Mouse (Mus musculus) spleen, postnatal 10 days (tissue): ENCODE measurements around the gene Pde1c.
A peak's percentile ranks its signal among the peaks of the same experiment; 100 is the strongest.
"Not testable (repeated sequence)": the region's sequence is repeated elsewhere in the genome, so short reads cannot be mapped to it uniquely, and the experiment has no call there.

Experiments used
- DNase-seq, 2 experiments: peaks; one replicate each; pipeline ENCODE4 v3.0.0; 2021 to 2022; ENCODE audit warnings: low spot score in 2 of 2

Pde1c gene

DNA sequence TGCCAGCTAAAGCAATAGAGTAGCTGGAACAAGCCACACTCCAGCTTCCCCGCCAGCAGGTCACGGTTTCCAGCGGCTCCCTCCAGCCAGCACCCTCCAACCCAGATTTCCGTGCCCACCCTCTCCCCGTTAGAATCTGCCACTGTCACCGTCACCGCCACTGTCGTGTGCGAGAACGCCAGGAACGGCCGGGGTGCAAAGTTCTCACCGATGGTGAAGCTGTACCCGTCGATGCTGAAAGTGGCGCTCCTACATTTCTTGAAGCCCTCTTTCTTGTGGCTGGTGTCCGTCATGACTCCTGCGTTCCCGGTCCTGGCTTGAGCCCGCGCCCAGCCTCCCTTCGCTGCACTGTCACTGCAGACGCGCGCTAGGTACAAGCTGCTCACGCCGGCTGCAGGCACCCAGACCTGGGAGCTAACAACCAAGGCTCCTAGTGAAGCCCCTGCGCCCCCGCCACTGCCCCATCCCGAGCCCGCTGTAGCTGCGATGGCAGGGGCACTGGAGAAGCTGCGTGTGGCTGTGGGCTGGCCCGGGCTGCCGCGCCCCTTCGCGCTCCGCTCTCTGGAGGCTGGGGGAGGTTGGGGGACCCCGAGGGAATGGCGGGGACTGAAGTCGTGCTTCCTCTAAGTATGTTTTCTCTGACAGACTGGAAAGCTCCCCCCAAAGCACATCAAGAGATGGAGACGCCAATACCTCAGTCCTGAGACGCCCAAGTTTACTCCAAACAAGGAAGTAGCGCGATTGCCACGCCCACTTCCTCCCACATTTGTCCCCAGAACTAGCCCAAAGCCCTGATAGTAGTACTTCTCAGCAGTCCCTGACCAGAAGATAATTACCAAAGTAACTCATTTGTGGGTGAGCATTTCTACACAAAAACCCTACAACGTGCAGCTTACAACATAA lies at the start of gene Pde1c:
Gene Pde1c, minus strand, starts transcription at position 634 of the 903 bp plus-strand sequence.
- DNase-seq, result peak; percentile 7 to 47

DNA sequence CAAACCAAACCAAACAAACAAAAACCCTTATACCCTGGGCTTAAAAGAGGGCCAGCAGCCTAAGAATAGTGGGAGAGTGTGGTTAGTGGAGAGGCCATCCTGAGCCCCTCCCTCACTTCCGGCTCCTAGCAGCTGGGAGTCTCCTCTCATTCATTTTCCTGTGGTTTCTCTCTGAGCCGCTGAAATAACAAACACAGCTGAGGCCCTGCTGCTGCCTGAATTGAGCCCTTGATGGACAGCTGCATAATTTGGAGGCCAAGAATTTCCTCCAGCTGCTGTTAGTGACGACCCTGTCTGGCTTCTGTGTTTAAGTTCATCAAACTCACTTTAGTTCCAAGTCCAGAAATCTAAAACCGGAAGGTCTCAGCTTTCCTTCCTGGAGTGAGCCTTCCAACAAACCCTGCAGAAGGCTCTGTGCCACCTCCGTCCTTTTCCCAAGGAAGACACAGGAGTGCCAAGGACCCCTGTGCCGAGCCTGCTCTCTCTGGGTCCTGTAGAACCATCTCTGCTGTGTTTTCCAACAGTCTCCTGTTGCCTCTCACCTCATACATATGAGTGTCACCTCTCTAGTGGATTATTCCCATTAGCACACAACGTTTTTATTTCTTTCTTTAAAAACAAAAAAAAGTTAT lies 48.2 kb upstream of the Pde1c start:
- no peak for DNase-seq

DNA sequence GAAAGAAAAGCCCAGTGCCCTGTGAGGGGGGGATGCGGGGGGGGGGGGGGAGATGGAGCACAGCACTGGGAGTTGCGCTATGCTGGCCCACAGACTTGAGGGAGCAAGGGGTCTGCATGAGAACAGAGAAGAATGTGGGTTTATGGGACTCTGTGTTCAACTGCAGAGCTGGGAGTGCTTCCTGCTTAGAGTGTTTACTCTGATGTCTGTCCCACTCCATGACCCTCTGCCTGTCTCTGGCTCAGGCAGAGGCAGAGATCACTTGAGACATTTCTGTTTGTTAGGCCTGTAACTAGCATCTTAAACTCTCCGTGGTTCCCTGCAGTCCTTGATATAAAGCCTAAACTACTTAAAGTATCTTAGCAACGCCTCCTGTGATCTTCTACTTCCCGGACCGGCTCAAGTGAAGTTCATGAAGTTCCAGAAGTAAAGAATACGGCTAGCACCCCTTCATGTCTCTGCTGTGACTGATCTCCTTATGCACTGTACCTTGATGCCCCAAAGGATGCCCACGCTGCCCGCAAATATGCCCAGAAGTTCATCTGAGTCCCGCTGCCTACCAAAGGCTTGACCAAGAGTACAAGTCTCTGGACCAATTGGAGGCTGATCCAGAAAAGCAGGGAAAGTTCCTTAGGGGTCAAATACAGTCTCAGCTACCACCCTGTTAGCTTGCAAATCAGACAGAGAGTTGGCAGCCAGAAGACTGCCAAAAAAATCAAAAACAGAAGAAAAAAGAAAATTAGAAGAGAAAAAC lies 47.5 kb upstream of the Pde1c start:
- DNase-seq, result no peak

DNA sequence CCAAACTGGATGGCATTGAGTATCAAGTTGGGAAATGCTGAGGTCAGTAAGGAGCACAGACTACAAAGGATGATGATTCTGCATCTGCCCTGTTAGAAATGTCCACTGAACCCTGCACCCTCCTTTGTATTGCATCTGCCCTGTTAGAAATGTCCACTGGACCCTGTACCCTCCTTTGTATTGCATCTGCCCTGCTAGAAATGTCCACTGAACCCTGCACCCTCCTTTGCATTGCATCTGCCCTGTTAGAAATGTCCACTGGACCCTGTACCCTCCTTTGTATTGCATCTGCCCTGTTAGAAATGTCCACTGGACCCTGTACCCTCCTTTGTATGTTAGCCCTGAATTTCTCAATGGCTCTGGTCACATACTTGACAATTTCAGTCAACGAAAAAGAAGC lies 40.6 kb upstream of the Pde1c start:
- DNase-seq, result not testable (repeated sequence)

DNA sequence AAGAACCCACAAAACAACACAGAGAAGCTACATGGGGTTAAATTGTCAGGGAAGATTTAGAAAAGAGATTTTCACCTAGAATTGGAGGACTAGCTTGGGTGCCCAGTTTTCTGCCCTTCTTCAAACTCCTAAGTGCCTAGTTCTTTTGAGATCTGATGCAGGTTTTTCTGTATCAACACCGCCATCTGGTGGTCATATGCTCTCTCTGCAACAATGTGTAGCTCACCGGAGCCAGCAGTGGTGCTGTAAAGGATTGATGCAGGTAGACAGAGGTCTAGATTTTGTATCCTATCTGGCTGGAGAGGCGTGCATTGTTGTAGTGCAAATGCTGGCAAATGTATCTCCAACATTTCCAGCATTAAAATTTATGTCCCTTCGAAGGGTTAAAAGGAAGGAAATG lies 39.4 kb upstream of the Pde1c start:
- DNase-seq, result peak; percentile 10 to 51

DNA sequence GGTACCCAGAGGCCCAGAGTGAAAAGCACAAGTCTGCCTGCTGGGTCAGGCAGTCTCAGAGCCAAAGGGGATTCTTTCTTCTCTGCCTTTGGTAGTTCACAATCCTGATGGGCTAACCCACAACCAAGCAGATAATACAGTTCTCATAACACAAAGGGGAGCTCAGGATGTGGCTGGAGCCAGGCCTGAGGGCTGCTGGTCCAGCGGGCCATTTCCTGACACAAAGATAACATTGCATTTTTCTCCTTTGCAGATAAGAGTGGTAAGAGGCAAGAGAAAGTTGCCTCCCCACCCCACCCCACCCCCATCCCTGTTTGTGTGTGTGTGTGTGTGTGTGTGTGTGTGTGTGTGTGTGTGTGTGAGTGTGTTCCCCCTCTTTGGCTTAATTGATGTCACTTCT lies 10.7 kb upstream of the Pde1c start:
- DNase-seq, result no peak

DNA sequence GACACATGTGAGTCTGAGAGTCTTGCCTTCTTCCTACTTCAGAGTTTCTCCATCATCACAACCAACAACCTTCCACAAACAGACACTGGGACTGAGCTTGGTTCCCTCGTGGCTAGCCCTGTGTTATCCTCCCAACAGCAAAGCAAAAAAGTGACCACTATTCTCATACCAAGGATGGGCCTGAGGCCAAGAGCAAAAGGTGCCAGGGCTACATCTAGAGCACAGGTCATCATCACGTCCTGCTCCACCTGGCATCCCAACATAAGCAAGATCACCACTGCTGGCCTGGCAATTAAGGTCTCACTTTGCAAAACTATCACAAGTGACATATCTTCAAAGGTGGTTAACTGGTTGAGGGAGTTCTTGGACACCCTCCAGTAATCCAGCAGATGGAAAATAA lies 8.0 kb downstream of the Pde1c start:
- DNase-seq, result no peak

DNA sequence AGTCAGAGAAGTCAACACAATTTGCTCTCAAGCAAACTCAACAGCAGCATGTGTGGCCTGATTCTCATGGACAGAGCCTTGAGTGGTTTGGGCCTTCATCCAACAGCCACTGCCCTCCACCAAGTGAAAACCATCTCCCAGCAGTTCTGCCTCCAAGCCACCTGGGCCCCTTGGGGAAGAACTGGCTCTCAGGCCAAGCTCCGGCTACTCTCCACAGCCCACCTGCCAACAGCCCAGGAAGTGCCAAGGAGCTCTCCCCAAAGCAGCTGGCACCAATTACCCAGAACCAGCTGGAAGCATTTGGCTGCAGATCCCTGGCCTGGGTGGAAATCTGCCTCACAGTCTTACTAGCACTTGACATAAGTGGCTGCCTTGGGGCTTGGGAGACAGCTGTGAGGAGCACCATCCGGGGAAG lies 8.4 kb downstream of the Pde1c start:
- DNase-seq, result no peak

DNA sequence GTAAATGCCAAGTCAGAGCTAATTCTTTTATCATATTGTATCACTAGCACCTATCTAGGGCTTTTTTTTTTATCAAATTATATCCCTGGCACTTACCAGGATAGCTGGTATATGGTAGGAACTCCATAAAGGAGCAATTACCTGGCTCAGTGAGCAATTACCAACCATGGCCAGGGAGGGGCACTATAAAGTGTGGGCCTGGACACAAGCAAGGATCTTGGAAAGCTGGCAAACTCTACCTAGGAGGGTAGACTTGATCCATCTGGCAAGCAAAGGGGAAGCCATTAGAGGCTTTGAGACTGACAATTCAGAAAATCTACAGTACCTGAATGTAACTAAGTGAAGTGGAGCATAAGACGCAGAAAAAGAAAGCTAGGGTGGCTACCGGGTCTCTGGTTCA lies 10.2 kb downstream of the Pde1c start:
- no peak for DNase-seq

DNA sequence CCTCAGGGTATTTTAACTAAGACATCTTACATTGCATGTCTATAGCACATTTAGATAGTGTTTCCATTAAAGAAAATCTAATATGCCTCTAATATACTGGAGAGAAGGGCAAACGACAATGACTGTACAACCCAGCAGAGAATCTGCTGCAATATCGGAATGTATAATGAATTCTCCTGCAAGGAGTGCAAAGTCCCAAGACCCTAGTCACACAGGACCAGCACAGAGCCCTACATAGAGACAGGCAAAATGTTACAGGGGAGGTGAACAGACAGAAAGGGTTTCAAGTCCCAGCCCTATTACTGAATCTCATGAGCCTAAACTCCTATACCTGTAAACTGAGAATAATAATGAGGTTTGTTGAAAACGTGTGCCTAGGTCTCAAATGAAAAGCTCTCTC lies 13.1 kb downstream of the Pde1c start:
- DNase-seq, result no peak

DNA sequence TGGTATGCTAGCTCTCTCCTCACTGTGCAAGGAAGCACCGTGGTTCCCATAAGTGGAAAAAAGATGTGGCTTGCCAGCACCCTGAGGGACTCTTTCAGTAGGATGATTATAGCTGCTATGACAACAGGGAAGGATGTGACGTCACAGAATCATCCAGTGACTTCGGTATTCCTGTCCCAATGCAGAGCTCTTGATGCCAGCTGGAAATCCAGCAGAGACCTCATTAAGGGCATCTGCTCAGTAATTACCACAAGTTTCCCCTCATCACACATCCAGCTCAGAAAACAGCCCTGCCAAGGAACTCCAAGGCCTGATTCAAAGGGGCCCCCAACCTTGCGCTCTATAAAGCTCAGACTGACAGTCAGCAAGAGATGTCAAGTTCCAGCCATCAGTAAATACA lies 13.5 kb downstream of the Pde1c start:
- no peak for DNase-seq

DNA sequence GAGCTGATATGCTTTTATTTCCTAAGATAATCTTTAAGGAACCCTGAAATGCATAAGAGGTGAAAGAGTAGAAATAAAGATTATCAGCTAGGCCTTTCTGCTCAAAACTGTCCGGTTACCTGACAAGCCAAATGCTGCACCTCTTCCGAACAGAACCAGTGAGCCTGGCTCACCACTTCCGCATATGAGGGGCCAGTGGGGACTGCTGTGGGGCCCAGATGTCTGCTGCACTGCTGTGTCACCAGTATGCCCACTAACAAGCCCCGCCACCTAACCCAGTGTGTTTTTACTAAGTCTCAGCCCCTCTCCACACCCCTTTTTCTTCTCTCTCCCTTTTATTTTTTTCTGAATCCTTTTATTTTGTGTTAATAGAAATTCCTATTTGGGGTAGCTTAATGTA lies 17.9 kb downstream of the Pde1c start:
- DNase-seq, result no peak

DNA sequence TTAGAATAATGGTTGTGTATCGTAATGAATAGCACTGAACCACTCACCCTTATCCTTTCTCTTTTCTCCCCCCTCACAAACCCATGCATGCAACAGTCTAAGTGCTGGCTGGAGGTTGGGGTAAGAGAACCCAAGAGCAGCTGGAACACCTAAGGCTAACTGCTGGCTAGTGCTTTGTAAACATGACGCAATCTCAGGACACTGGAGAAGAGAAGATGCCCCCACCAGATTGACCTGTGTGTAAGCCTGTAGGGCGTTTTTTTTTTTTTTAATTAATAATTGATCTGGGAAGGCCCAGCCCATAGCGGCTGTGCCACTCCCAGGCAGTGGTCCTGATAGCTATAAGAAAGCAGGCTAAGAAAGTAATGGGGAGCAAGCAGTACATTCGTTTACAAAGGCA lies 28.7 kb downstream of the Pde1c start:
- no peak for DNase-seq

DNA sequence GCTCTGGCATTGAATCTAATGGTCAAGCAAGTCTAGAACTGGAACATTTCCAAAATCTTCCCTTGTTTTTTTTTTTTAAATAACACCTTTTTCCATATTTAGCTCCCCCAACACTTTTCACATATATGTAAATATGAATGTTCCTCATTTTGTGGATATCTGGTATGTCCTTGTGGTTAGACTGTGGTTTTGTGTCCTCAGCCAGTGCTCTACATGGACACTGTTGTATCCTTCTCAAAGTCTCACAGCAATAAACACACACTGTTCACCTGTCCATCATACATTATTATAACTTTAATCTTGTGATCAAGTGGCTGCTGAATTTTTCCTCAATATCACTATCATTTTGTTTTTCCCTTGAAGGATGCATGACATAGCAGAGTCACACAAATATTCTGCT lies 34.2 kb downstream of the Pde1c start:
- DNase-seq, result no peak

DNA sequence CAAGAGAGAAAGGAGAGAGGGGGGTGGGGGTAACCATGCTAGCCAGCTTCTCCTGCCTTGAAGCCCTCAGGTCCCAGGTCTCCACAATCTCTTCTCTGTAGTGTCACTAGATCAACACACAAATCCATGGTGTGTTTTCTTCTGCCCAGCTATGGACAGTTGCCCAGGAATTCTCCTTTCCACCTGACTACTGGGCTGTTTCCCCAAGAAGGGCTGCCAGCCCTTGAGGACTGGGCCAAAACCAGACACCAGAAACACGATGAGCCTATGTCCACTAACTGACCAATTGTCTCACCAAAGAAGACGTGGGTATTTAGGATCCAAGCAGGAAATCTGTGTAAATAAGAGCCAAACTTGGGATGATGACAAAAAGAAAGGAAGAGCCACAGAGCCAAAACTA lies 36.6 kb downstream of the Pde1c start:
- no peak for DNase-seq

DNA sequence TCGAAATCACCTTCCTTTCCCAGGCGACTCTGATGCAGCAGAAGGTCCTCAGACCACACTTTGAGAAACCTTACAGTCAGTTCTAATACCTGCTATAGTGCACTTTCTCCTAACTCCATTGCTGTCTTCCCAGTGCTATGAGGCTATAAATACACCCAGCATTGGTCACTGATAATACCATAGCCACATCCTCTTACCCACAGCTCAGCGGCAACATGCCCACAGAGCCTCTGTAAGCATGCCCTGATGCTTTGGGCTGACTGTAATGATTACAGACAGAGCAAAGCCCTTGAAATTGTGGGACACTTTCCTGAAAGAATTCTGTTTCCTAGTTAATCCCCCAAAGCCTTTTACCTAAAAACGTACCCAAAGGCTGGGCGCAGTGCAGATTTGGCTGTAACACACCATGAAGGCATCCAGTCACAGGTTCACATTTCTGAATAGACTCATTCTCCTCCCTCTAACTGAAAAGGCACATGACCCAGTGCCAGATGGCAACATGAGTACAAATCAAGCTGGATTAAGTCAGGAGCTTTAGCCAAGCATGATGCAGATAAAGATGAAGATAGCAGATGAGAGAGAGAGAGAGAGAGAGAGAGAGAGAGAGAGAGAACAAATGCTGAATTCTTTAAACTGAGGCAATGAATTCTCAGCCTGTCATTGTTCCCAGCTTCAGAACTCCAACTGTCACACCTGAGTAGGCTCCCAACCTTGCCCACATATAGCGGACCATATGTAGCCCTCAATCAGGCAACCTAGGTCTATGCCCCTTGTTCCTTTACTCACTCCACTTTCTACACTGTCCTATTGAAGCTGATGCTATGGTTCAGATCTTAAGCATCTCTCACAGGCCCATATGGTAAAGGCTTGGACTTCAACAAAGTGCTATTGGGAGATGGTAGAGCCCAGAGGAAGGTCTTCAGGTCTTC lies 44.7 kb downstream of the Pde1c start:
- no peak for DNase-seq

DNA sequence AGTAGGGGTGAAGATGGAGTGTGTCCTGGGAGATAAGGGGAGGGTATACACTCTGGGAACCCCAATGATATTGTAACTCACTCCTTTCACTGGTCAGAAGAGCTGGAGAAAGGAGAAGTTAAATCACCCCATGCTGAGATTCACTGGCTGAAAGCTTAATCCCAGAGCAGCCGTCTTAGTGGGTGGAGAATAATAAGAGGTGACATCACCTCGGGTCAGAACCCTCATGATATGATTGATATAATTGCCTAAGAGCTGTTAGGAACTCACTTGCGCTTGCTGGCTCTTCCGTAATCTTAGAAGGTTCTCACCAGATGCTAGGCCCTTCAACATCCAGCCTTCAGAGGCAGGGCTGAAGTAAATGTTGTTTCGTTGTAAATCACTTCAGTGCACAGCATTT lies 79.7 kb downstream of the Pde1c start:
- no peak for DNase-seq

DNA sequence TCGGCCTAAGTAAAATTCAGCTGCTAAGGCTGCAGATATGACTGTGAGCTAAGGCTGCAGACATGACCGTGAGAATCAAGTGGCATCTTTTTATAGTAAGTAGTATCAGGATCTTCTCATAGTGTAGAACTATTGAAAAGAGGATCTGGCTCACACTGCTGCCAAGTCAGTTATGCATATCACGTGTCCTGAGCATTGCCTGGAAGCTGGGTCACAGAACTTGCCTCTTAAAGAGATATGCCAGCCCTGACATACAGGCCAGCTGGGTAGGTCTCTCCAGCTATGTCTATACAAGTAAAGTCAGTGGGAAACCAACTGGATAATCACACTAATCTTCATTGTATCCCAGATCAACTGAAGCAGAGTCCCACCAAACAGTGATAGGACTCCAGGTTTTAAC lies 83.8 kb downstream of the Pde1c start:
- no peak for DNase-seq

DNA sequence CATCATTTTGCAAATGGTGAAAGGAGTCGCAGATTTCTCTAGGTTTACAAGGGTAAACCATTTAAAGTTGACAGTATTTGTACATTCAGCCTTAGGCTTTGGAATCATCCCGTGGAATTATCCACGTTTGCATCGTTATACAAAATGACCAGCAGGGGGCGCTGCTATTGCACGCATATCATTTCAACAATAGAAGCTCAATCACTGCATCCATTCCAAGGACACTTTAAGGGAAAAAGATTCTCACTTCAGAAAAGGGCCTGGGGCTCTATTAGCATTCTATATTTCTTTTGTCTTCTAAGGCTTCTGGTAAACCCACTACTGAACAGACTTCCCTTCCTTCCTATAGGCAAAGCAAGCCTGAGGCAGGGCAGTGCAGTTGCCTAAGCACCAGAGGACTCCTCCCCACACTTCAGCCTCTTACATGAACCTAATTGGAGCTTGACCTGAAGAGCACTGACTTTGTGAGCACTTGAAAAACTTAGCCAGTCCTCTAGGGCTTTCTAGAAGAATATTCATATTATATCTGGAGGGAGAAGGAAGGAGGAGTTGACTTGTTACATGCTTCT lies 87.9 kb downstream of the Pde1c start:
- DNase-seq, result peak in 1 of 2 experiments; percentile 52

DNA sequence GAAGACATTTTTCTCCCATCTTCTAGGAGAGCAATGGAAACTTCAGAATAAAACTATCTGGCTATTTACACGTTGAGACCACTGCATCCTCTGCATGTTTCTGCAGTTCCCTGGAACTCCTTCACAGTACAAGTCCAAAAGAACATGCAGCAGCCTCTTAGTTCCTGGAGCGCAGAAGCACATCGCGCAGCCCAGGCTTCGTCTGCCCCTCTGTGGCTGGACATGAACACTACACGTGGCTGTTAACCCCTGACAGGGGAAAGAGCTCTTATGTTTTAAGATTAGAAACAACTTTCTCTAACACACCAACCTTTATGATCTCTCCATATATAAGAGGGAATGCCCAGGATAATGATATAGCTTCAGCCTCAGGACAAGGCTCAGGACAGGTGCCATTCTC lies 92.3 kb downstream of the Pde1c start:
- no peak for DNase-seq

DNA sequence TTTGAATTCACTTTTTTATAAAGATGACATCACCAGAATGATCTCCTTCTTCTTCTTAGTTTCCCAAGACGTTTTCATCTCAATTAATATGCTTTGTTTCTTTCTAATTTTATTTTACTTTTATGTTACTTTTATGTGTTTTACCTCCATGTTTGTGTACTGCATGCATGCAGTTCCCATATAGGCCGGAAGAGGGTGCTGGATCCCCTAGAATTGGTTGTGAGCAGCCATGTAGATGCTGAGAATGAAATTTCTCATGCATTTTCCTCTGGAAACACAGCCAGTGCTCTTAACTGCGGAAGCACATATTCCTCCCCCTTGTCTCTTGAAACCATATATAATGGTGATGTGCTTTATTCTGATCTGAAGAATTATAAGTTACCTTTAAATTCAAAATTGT lies 110.8 kb downstream of the Pde1c start:
- DNase-seq, result peak in 1 of 2 experiments; percentile 41
